Mouse (Mus musculus) cerebellum, adult 2 months (tissue): Measurements from ENCODE around the gene Cep55. TPM values are rescaled to one million over a fixed set of nuclear protein-coding genes. Genes with fewer than 3 reads are reported as not detected.

ENCODE experiments used
- DNase-seq, 2 experiments: peaks; one replicate each; pipeline ENCODE4 v3.0.0; 2021
- H3K27ac ChIP-seq: fragments of 200-500 bp; 2 replicates; pipeline ENCODE4 v1.5.1; 2012; ENCODE audit warnings: low read length, control low read depth, inconsistent platforms; ENCODE audit not compliant: insufficient read depth
- H3K27me3 ChIP-seq: fragments of 200-500 bp; 2 replicates; pipeline ENCODE4 v1.6.1; 2012; ENCODE audit warnings: inconsistent platforms, mild to moderate bottlenecking, low read length, moderate library complexity; ENCODE audit not compliant: control insufficient read depth, insufficient read depth
- H3K4me1 ChIP-seq: fragments of 200-500 bp; 2 replicates; pipeline ENCODE4 v1.6.1; 2011; ENCODE audit warnings: low read length; ENCODE audit not compliant: control insufficient read depth, insufficient read depth
- H3K4me3 ChIP-seq: fragments of 200-500 bp; replicated peaks from 2 replicates; pipeline ENCODE3; 2011; ENCODE audit warnings: mild to moderate bottlenecking, low read depth, low read length, control low read depth; ENCODE audit not compliant: insufficient read depth
- CTCF ChIP-seq: fragments of 200-500 bp; IDR thresholded peaks from 2 replicates; pipeline ENCODE4 v1.5.1; 2011; ENCODE audit warnings: low read depth, mild to moderate bottlenecking, control low read depth, low read length, moderate library complexity, borderline replicate concordance; ENCODE audit not compliant: insufficient read depth
- POLR2A ChIP-seq: fragments of 200-500 bp; IDR thresholded peaks from 2 replicates; pipeline ENCODE4 v1.6.1; 2011; ENCODE audit warnings: low read length, control low read depth, borderline replicate concordance; ENCODE audit not compliant: insufficient read depth
- WGBS: fragments of 180-500 bp; shearing (Covaris S2); methylation state at CpG from one replicate; pipeline ENCODE4 v1.1.7; 2018; 5-methylcytosine and 5-hydroxymethylcytosine counted together
- polyA plus RNA-seq: library from polyadenylated mRNA; depleted of rRNA; stranded (reverse); fragments of >200 nt; gene quantifications from 2 replicates; pipeline ENCODE4 v1.2.3, GENCODE M21; 2012; rRNA removed

Gene Cep55
- 0.16 and 0.18 TPM in 2 replicates for polyA plus RNA-seq

DNA sequence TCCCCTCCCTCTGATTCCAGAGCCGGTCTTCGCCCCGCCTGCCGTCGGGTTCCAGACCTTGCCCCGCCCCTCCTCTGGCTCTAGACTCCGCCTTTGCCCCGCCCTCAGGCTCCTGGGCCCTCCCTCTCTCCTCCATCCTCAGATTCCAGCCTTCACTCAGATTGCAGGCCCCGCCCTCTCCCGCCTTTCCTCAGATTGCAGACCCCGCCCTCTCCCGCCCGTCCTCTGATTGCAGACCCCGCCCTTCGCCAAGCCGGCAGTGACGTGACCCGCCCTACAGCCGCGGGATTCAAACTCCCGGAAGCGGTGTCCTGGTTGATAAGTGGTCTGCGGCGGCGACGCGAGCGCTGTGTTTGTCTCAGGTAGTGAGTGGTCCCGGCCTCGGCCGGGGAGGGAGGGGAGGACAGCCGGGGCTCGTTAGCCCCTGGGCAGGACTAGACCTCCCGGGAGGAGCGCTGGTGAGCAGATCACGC, at the start of gene Cep55:
Cep55 (plus strand) TSS at position 292 of the 473 bp plus-strand sequence.
- Histone ChIP-seq H3K4me1 (no peaks in the 10 kb centered on the region), H3K27me3 (no peaks in the 10 kb centered on the region), H3K4me3 (peak within 1 kb of the TSS; percentile 80), H3K27ac (no peak within 1 kb of the TSS)
- peak; percentile 94 for DNase-seq
- under 1% methylated on average over 35 of the region's 36 CpGs for WGBS
- TF ChIP-seq POLR2A (no peak), CTCF (no peak)

DNA sequence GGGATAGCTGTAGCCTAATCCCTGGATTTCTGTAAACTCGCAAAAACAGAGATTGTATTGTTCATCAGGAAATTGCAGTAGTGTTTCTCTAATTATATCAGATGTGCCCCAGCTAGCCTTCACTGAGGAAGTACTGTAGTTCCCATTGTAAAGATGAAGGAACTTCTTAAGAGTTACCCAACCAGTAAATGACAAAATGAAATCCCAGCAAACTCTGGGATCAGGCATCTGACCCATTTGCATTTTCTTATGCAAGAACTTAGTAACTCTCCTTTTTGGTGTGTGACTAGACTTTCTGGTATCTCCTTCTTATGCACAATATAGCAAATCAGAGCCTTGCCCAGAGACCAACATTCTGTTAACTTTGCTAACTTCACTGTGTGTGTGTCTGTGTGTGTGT, 43.4 kb upstream of the Cep55 start:
- H3K27ac ChIP-seq, result no peak overlapping the region
- no peak for TF ChIP-seq POLR2A
- no peak for TF ChIP-seq CTCF
- DNase-seq, result no peak
- H3K27me3 ChIP-seq, result no peaks in the 10 kb centered on the region
- WGBS, result 86% methylated on average over 1 of the region's 1 CpGs
- no peaks in the 10 kb centered on the region; the same call in 1 of the 2 replicates for H3K4me1 ChIP-seq
- H3K4me3 ChIP-seq, result no peak overlapping the region

DNA sequence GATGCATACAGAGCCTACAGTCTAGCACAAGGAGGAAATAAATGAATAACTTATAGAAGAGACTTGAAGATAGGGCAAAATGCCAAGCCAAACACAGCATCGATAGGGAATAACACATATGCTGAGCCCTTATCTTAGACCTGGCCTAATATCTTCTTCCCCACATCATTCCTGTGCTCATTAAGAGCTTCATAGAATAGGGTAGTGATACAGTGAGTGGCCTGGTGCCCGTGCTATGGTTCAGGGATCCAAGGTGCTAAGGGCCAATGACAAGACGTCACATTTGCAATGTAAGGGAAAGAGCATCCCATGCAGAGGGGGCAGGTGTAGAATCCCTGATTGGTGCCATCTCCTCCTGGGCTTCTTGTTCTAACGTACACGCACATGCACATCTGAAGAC, 40.4 kb upstream of the Cep55 start:
- WGBS, result 90% methylated on average over 5 of the region's 5 CpGs
- DNase-seq, result no peak
- Histone ChIP-seq H3K27me3 (no peaks in the 10 kb centered on the region), H3K4me3 (no peak overlapping the region), H3K27ac (no peak overlapping the region), H3K4me1 (no peaks in the 10 kb centered on the region)
- TF ChIP-seq CTCF (no peak), POLR2A (no peak)

DNA sequence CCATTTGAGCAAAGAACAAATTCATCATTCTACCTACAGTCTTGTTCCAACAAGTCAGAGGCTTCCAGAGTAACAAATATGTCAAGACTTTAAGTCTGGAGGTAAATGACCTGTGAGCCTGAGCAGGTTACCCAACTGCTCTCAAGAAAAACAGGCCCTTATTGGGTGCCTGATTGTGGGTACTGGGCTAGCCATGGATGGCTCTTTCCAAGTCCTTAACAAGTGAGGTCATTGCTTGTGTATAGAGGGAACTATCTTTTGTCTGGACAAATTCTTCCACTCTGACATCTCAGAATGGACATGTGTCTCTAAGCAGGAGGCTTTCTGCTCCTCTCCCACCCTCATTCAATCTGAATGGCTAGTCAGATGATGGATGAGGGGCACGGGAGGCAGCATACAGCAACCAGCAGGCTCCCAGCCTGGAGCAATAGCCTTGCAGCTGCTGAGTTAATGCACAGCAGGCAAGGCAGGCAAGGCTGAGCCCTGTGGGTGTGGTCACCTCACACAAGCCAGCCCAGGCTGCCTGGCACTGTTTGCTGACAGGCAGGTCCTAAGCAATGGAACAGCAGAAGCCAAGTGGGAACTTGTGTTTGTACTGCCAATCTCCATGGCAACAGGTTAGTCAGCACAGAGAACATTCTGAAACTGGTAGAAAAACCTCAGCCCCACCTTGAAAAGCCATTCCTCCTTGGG, 39.5 kb upstream of the Cep55 start:
- Histone ChIP-seq H3K27me3 (no peaks in the 10 kb centered on the region), H3K27ac (no peak overlapping the region), H3K4me3 (no peak overlapping the region), H3K4me1 (no peaks in the 10 kb centered on the region)
- peak in 1 of 2 experiments; percentile 16 for DNase-seq
- WGBS, result 0% methylated on average over 1 of the region's 1 CpGs
- no peak for TF ChIP-seq POLR2A

DNA sequence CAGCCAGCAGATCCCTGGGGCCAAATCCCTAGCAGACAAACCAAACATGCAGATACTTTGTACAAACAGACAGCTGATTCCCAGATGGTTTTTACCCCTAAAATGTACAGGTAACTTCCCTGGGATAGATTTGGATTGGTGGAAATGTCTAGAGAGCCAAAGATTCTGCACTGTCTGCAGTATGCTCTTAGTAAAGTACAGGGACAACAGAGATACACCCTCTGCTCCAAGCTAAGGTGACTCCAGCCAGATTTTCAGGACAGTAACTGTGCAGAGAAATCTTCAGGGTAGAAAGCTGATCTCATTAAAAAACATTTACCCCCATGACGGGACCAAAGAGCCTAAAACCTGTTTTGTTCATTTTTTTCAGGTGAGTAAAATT, 38.9 kb upstream of the Cep55 start:
- Histone ChIP-seq H3K4me1 (no peaks in the 10 kb centered on the region), H3K27ac (no peak overlapping the region), H3K4me3 (no peak overlapping the region), H3K27me3 (no peaks in the 10 kb centered on the region)
- TF ChIP-seq POLR2A, result no peak
- TF ChIP-seq CTCF, result no peak
- 73% methylated on average over 1 of the region's 1 CpGs for WGBS
- DNase-seq, result no peak

DNA sequence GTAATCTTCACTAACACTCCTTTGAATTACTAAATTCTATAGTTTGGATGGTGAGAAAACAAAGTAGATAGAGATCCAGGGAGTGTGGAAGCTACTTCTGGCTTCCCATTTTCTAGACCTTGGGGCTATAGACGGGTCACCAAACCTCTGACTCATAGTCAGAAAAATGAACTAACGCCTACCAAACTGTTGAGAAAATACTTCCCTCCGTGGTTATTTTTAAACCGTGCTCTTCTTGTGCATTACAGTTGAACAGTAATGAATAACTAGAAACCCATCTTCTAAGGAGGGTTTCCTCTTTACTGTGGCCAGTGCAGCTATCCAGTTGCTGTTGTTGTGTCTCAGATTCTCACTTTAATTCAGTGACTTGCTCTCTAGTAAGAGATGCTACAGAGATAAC, 32.1 kb upstream of the Cep55 start:
- Histone ChIP-seq H3K27ac (no peak overlapping the region), H3K4me3 (no peak overlapping the region), H3K4me1 (no peaks in the 10 kb centered on the region), H3K27me3 (no peaks in the 10 kb centered on the region)
- DNase-seq, result no peak
- no peak for TF ChIP-seq CTCF
- no peak for TF ChIP-seq POLR2A
- WGBS, result 84% methylated on average over 4 of the region's 4 CpGs

DNA sequence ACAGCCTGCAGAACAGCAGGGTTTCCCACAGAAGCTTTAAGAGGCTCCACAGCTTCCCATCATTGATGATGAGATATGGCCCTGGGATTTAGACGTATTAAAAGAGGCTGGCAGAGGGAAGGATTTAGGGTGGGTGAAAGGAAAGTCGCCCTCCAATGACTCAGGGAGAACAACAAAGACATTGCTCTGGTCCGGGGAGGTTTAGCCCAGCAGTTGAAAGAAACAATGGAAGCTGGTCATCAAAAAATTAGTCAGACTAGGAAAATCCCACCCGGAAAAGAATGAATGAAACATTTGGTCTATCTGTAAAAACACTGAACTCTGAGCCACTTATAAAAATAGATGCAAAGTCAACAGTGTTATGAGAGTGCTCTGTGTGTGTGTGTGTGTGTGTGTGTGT, 31.2 kb upstream of the Cep55 start:
- no peak overlapping the region for H3K27ac ChIP-seq
- DNase-seq, result no peak
- no peaks in the 10 kb centered on the region for H3K4me1 ChIP-seq
- no peak for TF ChIP-seq CTCF
- no peak for TF ChIP-seq POLR2A
- no peaks in the 10 kb centered on the region for H3K27me3 ChIP-seq
- WGBS, result 28% methylated on average over 4 of the region's 4 CpGs
- H3K4me3 ChIP-seq, result no peak overlapping the region

DNA sequence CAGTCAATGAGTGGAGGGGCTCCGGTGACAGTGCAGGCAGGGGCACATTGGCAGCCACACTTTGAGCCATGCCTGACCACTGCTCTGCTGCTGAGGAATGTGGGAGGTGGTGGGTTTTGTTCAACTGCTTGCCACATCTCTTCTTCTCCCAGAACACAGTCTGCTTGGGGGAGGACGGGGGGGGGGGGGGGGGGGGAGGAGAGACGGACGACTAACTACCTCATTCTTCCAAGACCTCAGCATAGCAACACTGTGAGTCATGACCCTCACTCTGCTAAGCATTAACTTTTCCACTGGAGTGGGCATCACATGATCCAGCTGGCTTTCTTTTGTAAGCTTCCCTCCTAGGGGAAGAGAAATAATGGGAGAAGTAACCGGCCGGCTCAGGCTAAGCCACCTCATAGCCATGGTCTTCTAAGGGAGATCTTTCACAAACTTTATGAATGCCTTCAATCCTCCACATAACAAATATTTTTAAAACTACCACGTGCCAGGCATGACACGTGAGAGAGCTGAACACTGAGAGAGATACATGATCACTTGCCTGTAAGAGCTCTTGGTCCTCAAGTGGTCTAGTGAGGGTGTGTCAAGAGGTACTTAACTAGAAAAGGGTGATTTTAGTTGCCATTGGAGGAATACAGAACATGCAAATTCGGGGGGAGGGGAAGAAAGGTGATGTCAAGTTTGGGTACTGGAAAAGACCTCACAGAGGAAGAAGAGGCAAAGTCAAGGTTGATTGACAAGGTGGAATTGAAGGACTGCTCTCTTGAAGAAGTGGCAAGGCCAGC, 29.4 kb upstream of the Cep55 start:
- WGBS, result 48% methylated on average over 9 of the region's 9 CpGs

More for the DNA sequence above, 29.4 kb upstream of the Cep55 start:
- H3K27me3 ChIP-seq, result no peaks in the 10 kb centered on the region
- no peak for DNase-seq
- TF ChIP-seq POLR2A (no peak), CTCF (no peak)
- H3K27ac ChIP-seq, result no peak overlapping the region
- H3K4me1 ChIP-seq, result no peaks in the 10 kb centered on the region
- no peak overlapping the region for H3K4me3 ChIP-seq
